29 mouse cellular contexts compared by ENCODE assay signal in genomic region chr16:33387013-33387412, GRCm38 (mm10). TPM values are rescaled to one million over a fixed set of nuclear protein-coding genes. Genes with fewer than 3 reads are reported as not detected.
DNase-seq lines count a peak whose midpoint lies in the region; ATAC-seq and TF ChIP-seq lines count a peak whose summit lies in the region.
"Had no signal": no experiment of that assay in that cellular context is flagged by ENCODE, and none has a peak within 500 bp of the region (broad histone marks: within the 10 kb centered on the region; RNA-seq: fewer than 3 reads in every experiment).

No protein-coding gene starts in this region.

- H3K27me3 ChIP-seq in hindbrain, embryonic 11.5 days (ENCODE audit: control insufficient read depth, insufficient read depth, low read length) = no peaks in the 10 kb centered on the region
- no peaks in the 10 kb centered on the region for H3K27me3 ChIP-seq in hindbrain, embryonic 16.5 days (replicated peaks; ENCODE audit: control insufficient read depth, insufficient read depth, low read length)
- H3K27me3 ChIP-seq in ES-Bruce4 (ENCODE audit: control insufficient read depth, insufficient read depth, low read length, poor library complexity, severe bottlenecking) = no peaks in the 10 kb centered on the region
- H3K27me3 ChIP-seq: CH12.LX; embryonic facial prominence, embryonic 12.5 days; embryonic facial prominence, embryonic 15.5 days; forebrain, embryonic 12.5 days; forebrain, embryonic 15.5 days; heart, embryonic 15.5 days; hindbrain, embryonic 15.5 days had no signal

- H3K4me2 ChIP-seq in hindbrain, embryonic 11.5 days (replicated peaks; ENCODE audit: low read depth, low read length) = no peak overlapping the region
- H3K4me2 ChIP-seq in hindbrain, embryonic 16.5 days (ENCODE audit: low read length) = no peak overlapping the region
- H3K4me2 ChIP-seq: embryonic facial prominence, embryonic 12.5 days; embryonic facial prominence, embryonic 15.5 days; forebrain, embryonic 12.5 days; forebrain, embryonic 15.5 days; heart, embryonic 11.5 days; heart, embryonic 15.5 days; hindbrain, embryonic 15.5 days had no signal

- DNase-seq in hindbrain, embryonic 11.5 days (ENCODE audit: low spot score) = no peak
- peak; percentile 57 for DNase-seq in R1 (ENCODE audit: low read depth, low spot score)
- DNase-seq in yolk sac, embryonic 10.5 days (ENCODE audit: low spot score) = peak; percentile 27
- no peak for DNase-seq in left cerebral cortex, postnatal 4 days
- no peak for DNase-seq in thymus, postnatal 4 days
- DNase-seq: adrenal gland, adult 2 months; adrenal gland, postnatal 14 days; B cell, adult 2 months; cerebellum, adult 11 months; cerebellum, adult 2 months; cerebellum, adult 9-11 months; cerebellum, postnatal 25 days; gastrocnemius, postnatal 36 days; heart, postnatal 10 days; heart, postnatal 36 days had no signal

- no peak overlapping the region for H3K9ac ChIP-seq in hindbrain, embryonic 11.5 days (ENCODE audit: low read depth, low read length)
- H3K9ac ChIP-seq in hindbrain, embryonic 16.5 days (ENCODE audit: low read depth, low read length) = no peak overlapping the region
- H3K9ac ChIP-seq in ES-Bruce4 (ENCODE audit: low read depth, poor library complexity, severe bottlenecking) = no peak overlapping the region; the same call in 1 of the 2 replicates
- H3K9ac ChIP-seq: embryonic facial prominence, embryonic 12.5 days; embryonic facial prominence, embryonic 15.5 days; forebrain, embryonic 12.5 days; forebrain, embryonic 15.5 days; heart, embryonic 15.5 days; hindbrain, embryonic 15.5 days had no signal

- 91% methylated on average over 2 of the region's 2 CpGs for WGBS in hindbrain, embryonic 11.5 days
- 89% methylated on average over 2 of the region's 2 CpGs for WGBS in hindbrain, embryonic 16.5 days

- intact Hi-C loops in left cerebral cortex, postnatal 4 days (cut with DNase I) = no loop called here

- no peak for TF ChIP-seq EP300 in ES-Bruce4 (IDR thresholded peaks at IDR 0.05; ENCODE audit: insufficient read depth, low read depth, low read length)

- no peak for TF ChIP-seq CTCF in ES-Bruce4 (IDR thresholded peaks at IDR 0.05; ENCODE audit: low read depth, low read length)

- TF ChIP-seq POLR2A in ES-Bruce4 (IDR thresholded peaks at IDR 0.05; ENCODE audit: insufficient read depth, low read length) = no peak

- H3K27ac ChIP-seq in hindbrain, embryonic 11.5 days (ENCODE audit: low read depth, low read length) = 0 out of 2 replicates have a peak overlapping the region, but pooled peaks have one; percentile 13
- no peak overlapping the region for H3K27ac ChIP-seq in hindbrain, embryonic 16.5 days (ENCODE audit: low read depth, low read length)
- peak overlapping the region; percentile 72; the same call in 1 of the 2 replicates for H3K27ac ChIP-seq in ES-Bruce4 (ENCODE audit: insufficient read depth, low read length)
- H3K27ac ChIP-seq: embryonic facial prominence, embryonic 12.5 days; embryonic facial prominence, embryonic 15.5 days; forebrain, embryonic 12.5 days; forebrain, embryonic 15.5 days; heart, embryonic 15.5 days; hindbrain, embryonic 10.5 days; hindbrain, embryonic 15.5 days had no signal

- no peaks in the 10 kb centered on the region for H3K9me3 ChIP-seq in hindbrain, embryonic 11.5 days (ENCODE audit: control insufficient read depth, low read length)
- no peaks in the 10 kb centered on the region for H3K9me3 ChIP-seq in hindbrain, embryonic 16.5 days (ENCODE audit: control insufficient read depth, low read length)
- H3K9me3 ChIP-seq in ES-Bruce4 (replicated peaks; ENCODE audit: control insufficient read depth, insufficient read depth, low read length, poor library complexity, severe bottlenecking) = no peaks in the 10 kb centered on the region
- H3K9me3 ChIP-seq: embryonic facial prominence, embryonic 12.5 days; embryonic facial prominence, embryonic 15.5 days; forebrain, embryonic 12.5 days; forebrain, embryonic 15.5 days; heart, embryonic 15.5 days; hindbrain, embryonic 10.5 days; hindbrain, embryonic 15.5 days had no signal

- no peaks in the 10 kb centered on the region; the same call in 1 of the 2 replicates for H3K4me1 ChIP-seq in hindbrain, embryonic 11.5 days (replicated peaks; ENCODE audit: control insufficient read depth, insufficient read depth, low read length)
- peaks cover 12% of the 10 kb centered on the region for H3K4me1 ChIP-seq in hindbrain, embryonic 16.5 days (ENCODE audit: control insufficient read depth, insufficient read depth, low read depth, low read length)
- peaks cover 3% of the 10 kb centered on the region for H3K4me1 ChIP-seq in ES-Bruce4 (ENCODE audit: control insufficient read depth, insufficient read depth, low read length)

- H3K4me3 ChIP-seq in hindbrain, embryonic 11.5 days (ENCODE audit: low read depth, low read length) = no peak overlapping the region
- no peak overlapping the region for H3K4me3 ChIP-seq in hindbrain, embryonic 16.5 days (ENCODE audit: low read length)
- no peak overlapping the region for H3K4me3 ChIP-seq in ES-Bruce4 (ENCODE audit: low read depth, low read length)
- H3K4me3 ChIP-seq: embryonic facial prominence, embryonic 12.5 days; embryonic facial prominence, embryonic 15.5 days; erythroblast, embryonic 14.5 days; forebrain, embryonic 12.5 days; forebrain, embryonic 15.5 days; heart, embryonic 15.5 days; hindbrain, embryonic 10.5 days; hindbrain, embryonic 15.5 days had no signal

- H3K36me3 ChIP-seq in hindbrain, embryonic 11.5 days (ENCODE audit: control insufficient read depth, insufficient read depth, low read length) = no peaks in the 10 kb centered on the region
- H3K36me3 ChIP-seq in hindbrain, embryonic 16.5 days (ENCODE audit: control insufficient read depth, insufficient read depth, low read length) = no peaks in the 10 kb centered on the region
- H3K36me3 ChIP-seq in ES-Bruce4 (ENCODE audit: control insufficient read depth, insufficient read depth, low read length, poor library complexity, severe bottlenecking) = no peaks in the 10 kb centered on the region; the same call in 1 of the 2 replicates
- H3K36me3 ChIP-seq: embryonic facial prominence, embryonic 12.5 days; embryonic facial prominence, embryonic 15.5 days; forebrain, embryonic 12.5 days; forebrain, embryonic 15.5 days; heart, embryonic 15.5 days; hindbrain, embryonic 15.5 days had no signal

- ATAC-seq in hindbrain, embryonic 11.5 days (ENCODE audit: low FRiP score) = no peak
- ATAC-seq in hindbrain, embryonic 16.5 days = no peak
- ATAC-seq: forebrain, embryonic 15.5 days; inflammation-experienced regulatory T-cells, adult 6 months; intestine, embryonic 16.5 days had no signal

RNA-seq across cellular contexts. Expression of gene Zfp148, which starts 6.4 kb away (rescaled TPM):
- polyA plus RNA-seq in hindbrain, embryonic 11.5 days (2014; fragmentation: Nextera tagmentation; extraction: Ambion mirVana) = 48.8 and 48.9 TPM in 2 replicates
- polyA plus RNA-seq in hindbrain, embryonic 16.5 days (2015; fragmentation: Nextera tagmentation; extraction: Ambion mirVana) = 47.2 and 47.5 TPM in 2 replicates
- polyA plus RNA-seq in ES-Bruce4 (2011; ENCODE audit: insufficient read depth, insufficient read length, low read depth, missing spikeins) = 46.8 and 48.1 TPM in 2 replicates
- total RNA-seq in left cerebral cortex, postnatal 4 days (2021) = 10 to 100 TPM; 91.9 to 99.8 TPM

Comparison
In these comparisons a context has a peak if more than half of its experiments do, and no peak if none do; other contexts are left out.
1. DNase-seq: peak in R1 (single experiment) and yolk sac, embryonic 10.5 days (single experiment); none in hindbrain, embryonic 11.5 days (single experiment), left cerebral cortex, postnatal 4 days (single experiment) and thymus, postnatal 4 days (single experiment).